Mouse (Mus musculus) heart, adult 2 months (tissue): ENCODE measurements around the gene Cdc42ep5.

ENCODE experiments used
- EP300 ChIP-seq: fragments of 200-500 bp; IDR thresholded peaks from 2 replicates; pipeline ENCODE4 v1.6.1; 2011; ENCODE audit warnings: low read depth, low read length, control low read depth; ENCODE audit not compliant: insufficient read depth
- POLR2A ChIP-seq: fragments of 200-500 bp; IDR thresholded peaks from 2 replicates; pipeline ENCODE4 v1.6.1; 2011; ENCODE audit warnings: mild to moderate bottlenecking, low read depth, low read length, control low read depth; ENCODE audit not compliant: insufficient read depth

DNA sequence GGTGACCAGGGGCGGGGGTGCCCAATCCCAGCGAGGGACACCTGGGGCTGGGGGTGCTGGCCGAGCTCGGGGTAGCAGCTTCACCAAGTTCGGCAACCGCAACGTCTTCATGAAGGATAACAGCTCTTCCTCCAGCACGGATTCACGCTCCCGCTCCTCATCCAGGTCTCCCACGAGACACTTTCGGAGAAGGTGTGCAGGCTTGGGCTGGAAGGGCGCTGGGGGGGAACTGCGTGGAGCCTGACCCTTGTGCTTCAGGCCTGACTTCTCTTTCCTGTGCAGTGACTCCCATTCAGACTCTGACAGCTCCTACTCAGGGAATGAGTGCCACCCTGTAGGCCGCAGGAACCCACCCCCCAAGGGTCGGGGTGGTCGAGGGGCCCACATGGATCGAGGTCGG is 21.2 kb downstream of the Cdc42ep5 start:
- TF ChIP-seq EP300 = no peak
- no peak for TF ChIP-seq POLR2A
